Mouse (Mus musculus) lung, postnatal 25 days (tissue): ENCODE data around the gene Rgs6.
A peak's percentile ranks its signal among the peaks of the same experiment; 100 is the strongest.

Experiments
- DNase-seq: peaks from one replicate; pipeline ENCODE4 v3.0.0; 2022; ENCODE audit warnings: low spot score

The Rgs6 gene

DNA sequence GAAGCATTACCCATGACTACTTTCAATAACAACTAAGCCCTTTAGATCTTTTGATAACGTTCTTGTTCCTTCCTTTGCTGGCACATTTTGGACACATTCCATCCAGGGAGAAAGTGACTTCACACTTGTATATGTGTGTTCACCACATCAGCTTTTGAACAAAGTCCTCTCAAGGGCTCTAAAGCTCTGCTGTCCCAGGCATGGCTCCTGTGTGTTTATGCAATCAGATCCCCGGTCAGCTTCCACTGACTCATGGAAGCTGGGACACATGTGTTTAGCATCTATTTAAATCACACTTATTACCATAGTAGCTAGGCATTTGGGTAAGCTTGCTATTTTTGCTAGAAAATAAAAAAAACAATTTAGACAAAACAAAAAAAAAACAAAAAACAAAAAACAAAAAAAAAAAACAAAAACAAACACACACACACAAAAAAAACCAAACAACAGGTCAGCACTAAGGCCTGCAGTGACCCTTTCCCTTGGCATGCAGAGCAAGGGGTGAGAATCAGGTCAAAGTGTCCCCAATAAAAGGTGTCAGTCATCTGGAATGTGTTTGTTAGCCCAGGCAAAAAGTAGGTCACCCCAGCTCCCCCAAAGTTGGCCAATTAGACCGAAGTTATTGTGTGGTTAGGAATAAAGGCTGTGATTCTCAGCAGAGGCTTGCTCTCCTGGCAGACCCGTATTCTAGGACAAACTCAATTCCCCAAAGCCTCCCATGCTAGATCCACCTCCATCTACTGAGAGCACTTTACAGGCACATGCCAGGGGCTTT, 267.4 kb downstream of the Rgs6 start:
- DNase-seq, result no peak

DNA sequence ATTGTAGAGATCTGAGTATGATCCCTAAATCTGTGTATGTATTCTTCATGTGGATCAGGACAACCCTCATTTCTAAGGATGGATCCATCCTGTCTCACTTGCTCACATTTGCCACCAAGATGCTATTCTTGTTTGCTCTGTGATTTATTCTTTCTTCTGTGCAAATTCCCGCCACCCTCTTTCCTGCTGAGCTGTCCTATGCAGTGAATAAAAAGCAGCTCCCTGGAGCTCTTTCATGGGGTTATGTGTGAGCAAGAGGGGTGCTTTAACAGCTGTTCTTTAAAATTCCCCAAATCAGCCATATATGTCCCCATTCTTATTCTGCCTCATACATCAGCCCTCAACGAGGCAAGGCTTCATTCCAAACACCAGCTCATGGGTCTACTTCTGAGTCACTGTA, 277.6 kb downstream of the Rgs6 start:
- no peak for DNase-seq

DNA sequence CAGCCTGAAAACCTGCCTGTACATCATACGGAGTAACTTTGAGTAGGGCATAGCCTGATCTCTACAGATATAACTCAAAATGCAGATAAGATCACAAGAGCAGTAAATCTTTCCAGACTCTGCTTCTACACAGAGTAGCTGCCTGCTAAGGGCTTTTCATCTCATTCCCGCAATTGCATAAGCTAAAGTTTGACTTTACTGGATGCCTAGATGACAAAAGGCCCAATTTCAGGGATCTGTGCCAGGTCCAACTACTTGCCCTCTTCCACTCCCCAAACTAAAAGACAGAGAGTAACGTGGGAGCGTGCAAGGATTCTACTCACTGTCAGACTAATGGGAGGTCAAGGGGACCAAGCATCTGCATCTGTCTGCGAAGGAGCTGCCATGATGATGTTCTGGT, 292.6 kb downstream of the Rgs6 start:
- DNase-seq, result no peak

- no peak for DNase-seq
Measured at GRCm38 (mm10) chr12:82883079-82883478, 295.0 kb downstream of the Rgs6 start.

- no peak for DNase-seq
Measured at GRCm38 (mm10) chr12:82894971-82895838, 307.1 kb downstream of the Rgs6 start.

DNA sequence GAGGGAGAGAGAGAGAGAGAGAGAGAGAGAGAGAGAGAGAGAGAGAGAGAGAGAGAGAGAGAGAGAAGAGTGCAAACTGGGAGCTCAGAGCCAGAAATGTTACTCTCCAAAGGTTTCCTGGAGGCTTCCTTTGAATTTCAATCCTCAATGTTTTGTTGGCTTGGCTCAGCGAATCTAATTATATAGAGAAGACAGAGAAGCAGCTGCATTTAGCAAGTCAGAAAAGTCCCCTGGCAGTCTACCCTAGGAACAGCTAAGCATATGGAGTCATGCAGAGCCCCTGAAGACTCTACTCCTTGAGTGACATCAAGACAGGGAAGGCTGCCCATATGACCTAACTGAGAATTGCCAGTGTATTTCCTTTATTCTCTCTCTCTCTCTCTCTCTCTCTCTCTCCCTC, 317.7 kb downstream of the Rgs6 start:
- DNase-seq, result no peak

- no peak for DNase-seq
Measured at GRCm38 (mm10) chr12:82910846-82911245, 322.8 kb downstream of the Rgs6 start.

GRCm38 (mm10) chr12:82914127-82914526, 326.0 kb downstream of the Rgs6 start:
- no peak for DNase-seq

GRCm38 (mm10) chr12:82920146-82920545, 332.1 kb downstream of the Rgs6 start:
- no peak for DNase-seq

GRCm38 (mm10) chr12:82921287-82922015, 333.4 kb downstream of the Rgs6 start:
- DNase-seq, result no peak

DNA sequence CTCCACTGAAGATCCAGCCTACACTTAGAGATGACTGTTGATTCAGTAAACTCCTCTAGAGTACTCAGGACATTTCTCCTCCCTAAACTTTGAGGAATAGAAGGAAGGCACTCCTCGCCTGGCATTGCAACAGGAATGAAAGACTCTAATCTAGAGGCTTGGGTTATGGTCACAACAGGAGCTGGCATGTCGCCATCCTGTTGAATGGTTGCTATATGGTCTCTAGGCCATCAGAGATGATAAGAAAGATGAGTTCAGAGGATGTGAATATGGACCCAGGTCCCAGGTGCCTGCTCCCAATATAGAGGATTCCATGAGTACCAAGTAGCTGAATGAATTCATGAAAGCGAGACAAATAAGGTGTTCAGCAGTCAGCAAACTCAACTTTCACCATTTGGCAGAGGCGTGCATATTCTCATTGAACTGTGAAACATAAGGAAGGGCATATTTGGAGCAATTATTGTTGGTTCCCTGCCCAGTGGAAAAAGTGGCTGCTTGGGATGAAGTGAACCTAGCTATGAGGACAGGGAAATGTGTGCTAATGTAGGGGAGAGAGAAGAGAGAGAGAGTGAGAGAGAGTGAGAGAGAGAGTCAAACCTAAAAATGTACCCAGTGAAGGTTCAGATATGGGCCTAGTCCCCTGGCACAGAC, 334.9 kb downstream of the Rgs6 start:
- no peak for DNase-seq

- DNase-seq, result peak; percentile 54
Measured at GRCm38 (mm10) chr12:82932706-82933461, 344.8 kb downstream of the Rgs6 start.

DNA sequence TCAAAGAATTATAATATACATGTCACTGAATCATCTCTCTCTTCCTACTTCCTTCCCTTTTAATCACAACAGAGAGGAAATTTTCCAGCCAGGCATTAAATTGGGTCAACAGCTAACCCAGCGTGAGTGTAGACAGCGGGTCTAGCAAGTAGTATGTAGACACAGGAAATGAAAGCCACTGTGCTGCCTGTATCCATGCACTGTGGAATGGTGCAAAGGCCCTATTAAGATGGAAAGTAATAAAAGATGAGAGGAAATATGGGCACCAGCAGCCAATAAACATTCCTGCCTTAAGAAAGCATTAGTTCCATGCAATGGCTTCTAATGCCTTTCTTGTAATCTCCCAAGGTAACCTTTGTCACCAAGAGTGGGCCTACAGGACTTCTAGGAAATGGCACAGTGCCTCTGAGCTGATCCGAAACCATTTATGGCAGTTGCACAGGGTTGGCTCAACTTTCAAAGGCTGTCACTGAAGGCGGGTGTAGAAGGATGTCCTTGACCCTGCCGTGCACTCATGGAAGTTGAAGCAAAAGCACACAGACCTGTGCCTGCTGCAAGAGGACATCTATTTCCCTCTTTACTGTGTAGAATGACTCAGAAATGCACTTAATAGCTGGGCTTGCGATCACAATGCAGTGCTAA, 347.1 kb downstream of the Rgs6 start:
- peak; percentile 13 for DNase-seq

GRCm38 (mm10) chr12:82935767-82936166, 347.7 kb downstream of the Rgs6 start:
- DNase-seq, result no peak

DNA sequence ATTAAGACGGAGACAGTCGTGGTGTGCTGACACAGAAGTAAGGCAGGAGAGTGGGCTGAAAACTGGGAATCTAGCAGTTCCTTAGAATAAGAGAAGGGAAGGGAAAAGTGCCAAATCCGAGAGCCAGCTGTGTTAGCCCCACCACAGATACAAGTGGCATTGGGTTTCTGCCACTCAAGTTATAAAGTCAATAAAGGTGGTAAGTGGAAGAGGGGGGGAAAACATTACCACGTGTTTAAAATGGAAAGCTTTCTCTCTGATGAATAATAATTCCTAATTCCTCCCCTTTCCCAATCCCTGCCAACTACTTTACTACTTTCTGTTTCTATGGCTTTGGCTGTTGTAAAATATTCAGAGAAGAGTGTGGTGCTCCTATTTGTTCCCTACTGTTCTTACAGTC, 352.4 kb downstream of the Rgs6 start:
- DNase-seq, result peak; percentile 24

DNA sequence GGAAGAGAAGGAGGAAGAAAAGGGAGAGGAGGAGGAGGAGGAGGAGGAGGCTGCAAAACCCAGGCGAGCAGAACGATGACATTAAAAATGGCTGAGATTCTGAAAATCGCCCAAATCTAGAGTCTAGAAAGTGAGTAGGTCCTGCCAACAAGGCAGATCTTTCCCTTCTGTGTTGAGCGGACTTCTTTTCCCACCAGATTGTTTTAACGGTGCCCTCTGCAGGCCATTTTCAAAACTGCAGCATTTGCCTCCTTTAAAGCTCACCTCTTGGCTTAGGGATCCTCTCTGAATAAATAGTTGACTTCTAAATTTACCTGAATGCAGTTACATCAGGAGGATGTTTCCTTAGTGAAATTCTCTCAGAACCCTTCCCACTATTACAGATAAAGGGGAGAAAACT, 358.4 kb downstream of the Rgs6 start:
- peak; percentile 76 for DNase-seq

- no peak for DNase-seq
Measured at GRCm38 (mm10) chr12:82961111-82961510, 373.0 kb downstream of the Rgs6 start.

DNA sequence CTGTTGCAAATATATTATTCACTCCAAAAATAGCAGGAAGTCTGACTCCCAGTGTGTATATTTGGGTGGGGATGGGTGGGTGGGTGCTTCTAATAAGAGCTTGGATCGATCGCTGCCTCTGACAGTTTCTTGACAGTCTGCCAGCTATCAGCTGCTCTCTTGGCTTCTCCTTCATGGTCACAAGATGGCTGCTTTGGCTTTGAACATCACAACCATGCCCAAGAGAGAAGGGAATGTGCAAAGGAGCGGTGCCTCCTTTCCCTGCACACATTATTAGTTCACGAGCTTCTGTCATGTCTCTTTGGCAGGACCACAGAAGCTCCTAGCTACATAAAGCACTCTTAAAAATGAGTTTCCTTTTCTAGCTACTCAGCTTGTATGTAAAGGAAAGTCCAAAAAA, 373.8 kb downstream of the Rgs6 start:
- peak; percentile 10 for DNase-seq

GRCm38 (mm10) chr12:82970521-82971105, 382.5 kb downstream of the Rgs6 start:
- DNase-seq, result no peak

GRCm38 (mm10) chr12:82971176-82971575, 383.1 kb downstream of the Rgs6 start:
- no peak for DNase-seq
